Mouse (Mus musculus): Measurements from ENCODE around the gene Mrps12. TPM values are rescaled to one million over a fixed set of nuclear protein-coding genes. Genes with fewer than 3 reads are reported as not detected.

The Mrps12 gene
- 66.0 TPM for polyA plus RNA-seq (2014; fragmentation: Illumina TruSeq; extraction: RNeasy Lipid Tissue Mini Kit (QIAGEN cat#74804); ENCODE audit: insufficient read depth, low read depth, low replicate concordance)

GRCm38 (mm10) chr7:28741709-28742438 is at the start of gene Mrps12, which contains the start of gene Sars2:
Gene Mrps12 (minus strand): TSS chr7:28741820.
Gene Sars2 (plus strand): TSS chr7:28741992.

GRCm38 (mm10) chr7:28788307-28789195 is 46.9 kb upstream of the Mrps12 start, which contains the start of gene Rinl:
Gene Rinl (plus strand): TSS chr7:28788969.

GRCm38 (mm10) chr7:28767462-28767965 is 25.9 kb upstream of the Mrps12 start, which contains the start of gene Nfkbib:
Gene Nfkbib (minus strand): TSS chr7:28767512.

GRCm38 (mm10) chr7:28766173-28766879 is 24.7 kb upstream of the Mrps12 start, which contains the start of gene Sirt2:
Gene Sirt2 (plus strand): TSS chr7:28766735.

GRCm38 (mm10) chr7:28756079-28756478 is 14.5 kb upstream of the Mrps12 start, which contains the start of gene Ccer2:
Gene Ccer2 (plus strand): TSS chr7:28756174.

GRCm38 (mm10) chr7:28716590-28717281 is 24.9 kb downstream of the Mrps12 start, which contains the start of gene Fbxo17:
Gene Fbxo17 (plus strand): TSS chr7:28716804.

GRCm38 (mm10) chr7:28692545-28693320 is 48.9 kb downstream of the Mrps12 start, which contains the start of gene Fbxo27:
Gene Fbxo27 (plus strand): TSS chr7:28692849.

Other genes with a start within 250 kb of the Mrps12 start
- not detected for gene Ifnl2, start 231.4 kb downstream of the Mrps12 start, polyA plus RNA-seq (2014; fragmentation: Illumina TruSeq; extraction: RNeasy Lipid Tissue Mini Kit (QIAGEN cat#74804); ENCODE audit: insufficient read depth, low read depth, low replicate concordance)
- not detected for gene Ifnl3, start 219.0 kb downstream of the Mrps12 start, polyA plus RNA-seq (2014; fragmentation: Illumina TruSeq; extraction: RNeasy Lipid Tissue Mini Kit (QIAGEN cat#74804); ENCODE audit: insufficient read depth, low read depth, low replicate concordance)
- not detected for gene Sycn, start 200.9 kb downstream of the Mrps12 start, polyA plus RNA-seq (2014; fragmentation: Illumina TruSeq; extraction: RNeasy Lipid Tissue Mini Kit (QIAGEN cat#74804); ENCODE audit: insufficient read depth, low read depth, low replicate concordance)
- 0.65 TPM for gene Nccrp1, start 194.6 kb downstream of the Mrps12 start, polyA plus RNA-seq (2014; fragmentation: Illumina TruSeq; extraction: RNeasy Lipid Tissue Mini Kit (QIAGEN cat#74804); ENCODE audit: insufficient read depth, low read depth, low replicate concordance)
- 12.4 TPM for gene Samd4b, start 143.7 kb downstream of the Mrps12 start, polyA plus RNA-seq (2014; fragmentation: Illumina TruSeq; extraction: RNeasy Lipid Tissue Mini Kit (QIAGEN cat#74804); ENCODE audit: insufficient read depth, low read depth, low replicate concordance)
- 22.3 TPM for gene Pak4, start 143.6 kb downstream of the Mrps12 start, polyA plus RNA-seq (2014; fragmentation: Illumina TruSeq; extraction: RNeasy Lipid Tissue Mini Kit (QIAGEN cat#74804); ENCODE audit: insufficient read depth, low read depth, low replicate concordance)
- not detected for gene Acp7, start 110.5 kb downstream of the Mrps12 start, polyA plus RNA-seq (2014; fragmentation: Illumina TruSeq; extraction: RNeasy Lipid Tissue Mini Kit (QIAGEN cat#74804); ENCODE audit: insufficient read depth, low read depth, low replicate concordance)
- gene Fbxo27, start 49.0 kb downstream of the Mrps12 start, polyA plus RNA-seq (2014; fragmentation: Illumina TruSeq; extraction: RNeasy Lipid Tissue Mini Kit (QIAGEN cat#74804); ENCODE audit: insufficient read depth, low read depth, low replicate concordance), result 0.96 TPM
- gene Fbxo17, start 25.0 kb downstream of the Mrps12 start, polyA plus RNA-seq (2014; fragmentation: Illumina TruSeq; extraction: RNeasy Lipid Tissue Mini Kit (QIAGEN cat#74804); ENCODE audit: insufficient read depth, low read depth, low replicate concordance), result 2.8 TPM
- 3.8 TPM for gene Sars2, start 172 bp upstream of the Mrps12 start, polyA plus RNA-seq (2014; fragmentation: Illumina TruSeq; extraction: RNeasy Lipid Tissue Mini Kit (QIAGEN cat#74804); ENCODE audit: insufficient read depth, low read depth, low replicate concordance)
- gene Ccer2, start 14.4 kb upstream of the Mrps12 start, polyA plus RNA-seq (2014; fragmentation: Illumina TruSeq; extraction: RNeasy Lipid Tissue Mini Kit (QIAGEN cat#74804); ENCODE audit: insufficient read depth, low read depth, low replicate concordance), result not detected
- 47.9 TPM for gene Sirt2, start 24.9 kb upstream of the Mrps12 start, polyA plus RNA-seq (2014; fragmentation: Illumina TruSeq; extraction: RNeasy Lipid Tissue Mini Kit (QIAGEN cat#74804); ENCODE audit: insufficient read depth, low read depth, low replicate concordance)
- 29.6 TPM for gene Nfkbib, start 25.7 kb upstream of the Mrps12 start, polyA plus RNA-seq (2014; fragmentation: Illumina TruSeq; extraction: RNeasy Lipid Tissue Mini Kit (QIAGEN cat#74804); ENCODE audit: insufficient read depth, low read depth, low replicate concordance)
- 16.0 TPM for gene Rinl, start 47.1 kb upstream of the Mrps12 start, polyA plus RNA-seq (2014; fragmentation: Illumina TruSeq; extraction: RNeasy Lipid Tissue Mini Kit (QIAGEN cat#74804); ENCODE audit: insufficient read depth, low read depth, low replicate concordance)
- 124 TPM for gene Hnrnpl, start 66.7 kb upstream of the Mrps12 start, polyA plus RNA-seq (2014; fragmentation: Illumina TruSeq; extraction: RNeasy Lipid Tissue Mini Kit (QIAGEN cat#74804); ENCODE audit: insufficient read depth, low read depth, low replicate concordance)
- 181 TPM for gene Ech1, start 83.4 kb upstream of the Mrps12 start, polyA plus RNA-seq (2014; fragmentation: Illumina TruSeq; extraction: RNeasy Lipid Tissue Mini Kit (QIAGEN cat#74804); ENCODE audit: insufficient read depth, low read depth, low replicate concordance)
- gene Lgals4, start 92.0 kb upstream of the Mrps12 start, polyA plus RNA-seq (2014; fragmentation: Illumina TruSeq; extraction: RNeasy Lipid Tissue Mini Kit (QIAGEN cat#74804); ENCODE audit: insufficient read depth, low read depth, low replicate concordance), result 7.3 TPM
- gene Lgals7, start 122.0 kb upstream of the Mrps12 start, polyA plus RNA-seq (2014; fragmentation: Illumina TruSeq; extraction: RNeasy Lipid Tissue Mini Kit (QIAGEN cat#74804); ENCODE audit: insufficient read depth, low read depth, low replicate concordance), result 4.1 TPM
- 0.07 TPM for gene Capn12, start 139.6 kb upstream of the Mrps12 start, polyA plus RNA-seq (2014; fragmentation: Illumina TruSeq; extraction: RNeasy Lipid Tissue Mini Kit (QIAGEN cat#74804); ENCODE audit: insufficient read depth, low read depth, low replicate concordance)
- gene Actn4, start 220.5 kb upstream of the Mrps12 start, polyA plus RNA-seq (2014; fragmentation: Illumina TruSeq; extraction: RNeasy Lipid Tissue Mini Kit (QIAGEN cat#74804); ENCODE audit: insufficient read depth, low read depth, low replicate concordance), result 93.9 TPM
- 297 TPM for gene Eif3k, start 240.0 kb upstream of the Mrps12 start, polyA plus RNA-seq (2014; fragmentation: Illumina TruSeq; extraction: RNeasy Lipid Tissue Mini Kit (QIAGEN cat#74804); ENCODE audit: insufficient read depth, low read depth, low replicate concordance)
- gene Map4k1, start 240.2 kb upstream of the Mrps12 start, polyA plus RNA-seq (2014; fragmentation: Illumina TruSeq; extraction: RNeasy Lipid Tissue Mini Kit (QIAGEN cat#74804); ENCODE audit: insufficient read depth, low read depth, low replicate concordance), result 16.5 TPM